Mouse (Mus musculus): ENCODE results near the gene Gm4763. TPM values are rescaled to one million over a fixed set of nuclear protein-coding genes. Genes with fewer than 3 reads are reported as not detected.
"Not testable (repeated sequence)": the region's sequence is repeated elsewhere in the genome, so short reads cannot be mapped to it uniquely, and the experiment has no call there.

Gene Gm4763
- total RNA-seq (2021) (not detected), polyA plus RNA-seq (2012; rRNA removed) (not detected in 2 replicates)
- long read RNA-seq = 0 reads

- DNase-seq = not testable (repeated sequence)
Observed at GRCm38 (mm10) chr7:24726808-24727207, at the start of gene Gm4763. TSS of gene Gm4763 (minus strand) at chr7:24726908.

GRCm38 (mm10) chr7:24776145-24776544, 49.4 kb upstream of the Gm4763 start:
- DNase-seq = no peak

- no peak for DNase-seq
Observed at GRCm38 (mm10) chr7:24773942-24774535, 47.3 kb upstream of the Gm4763 start.

- DNase-seq = no peak
Observed at GRCm38 (mm10) chr7:24771361-24771760, 44.7 kb upstream of the Gm4763 start.

GRCm38 (mm10) chr7:24762574-24762973, 35.9 kb upstream of the Gm4763 start:
- DNase-seq = no peak

GRCm38 (mm10) chr7:24761161-24761560, 34.5 kb upstream of the Gm4763 start:
- DNase-seq = no peak

GRCm38 (mm10) chr7:24760211-24760610, 33.5 kb upstream of the Gm4763 start, which contains the start of gene Cd177:
TSS of gene Cd177 (minus strand) at chr7:24760311.
- no peak for DNase-seq

GRCm38 (mm10) chr7:24758520-24758919, 31.8 kb upstream of the Gm4763 start:
- DNase-seq = no peak

GRCm38 (mm10) chr7:24753476-24753875, 26.8 kb upstream of the Gm4763 start:
- DNase-seq = no peak

- DNase-seq = no peak
Observed at GRCm38 (mm10) chr7:24751610-24752009, 24.9 kb upstream of the Gm4763 start.

- DNase-seq = no peak
Observed at GRCm38 (mm10) chr7:24750695-24751094, 24.0 kb upstream of the Gm4763 start.

GRCm38 (mm10) chr7:24735970-24736670, 9.4 kb upstream of the Gm4763 start:
- DNase-seq = peak; percentile 41

- DNase-seq = no peak
Observed at GRCm38 (mm10) chr7:24715039-24715438, 11.7 kb downstream of the Gm4763 start.

- no peak for DNase-seq
Observed at GRCm38 (mm10) chr7:24708832-24709292, 17.8 kb downstream of the Gm4763 start, which contains the start of gene BC049730. TSS of gene BC049730 (plus strand) at chr7:24709242.

GRCm38 (mm10) chr7:24702841-24703240, 23.9 kb downstream of the Gm4763 start:
- DNase-seq = not testable (repeated sequence)

- not testable (repeated sequence) for DNase-seq
Observed at GRCm38 (mm10) chr7:24697891-24698290, 28.8 kb downstream of the Gm4763 start.

- DNase-seq = not testable (repeated sequence)
Observed at GRCm38 (mm10) chr7:24692693-24693092, 34.0 kb downstream of the Gm4763 start.

- DNase-seq = not testable (repeated sequence)
Observed at GRCm38 (mm10) chr7:24687519-24687918, 39.2 kb downstream of the Gm4763 start.

- DNase-seq = not testable (repeated sequence)
Observed at GRCm38 (mm10) chr7:24684121-24684520, 42.6 kb downstream of the Gm4763 start.

GRCm38 (mm10) chr7:24676575-24676974, 50.1 kb downstream of the Gm4763 start, which contains the start of gene Tex101:
TSS of gene Tex101 (minus strand) at chr7:24676675.
- no peak for DNase-seq

GRCm38 (mm10) chr7:24671944-24672439, 54.7 kb downstream of the Gm4763 start:
- DNase-seq = no peak

All from adrenal gland, adult 2 months (tissue).